Mouse (Mus musculus) common myeloid progenitor, adult 5-6 weeks (primary cell): ENCODE data around the gene Enpep. TPM values are rescaled to one million over a fixed set of nuclear protein-coding genes. Genes with fewer than 3 reads are reported as not detected.
A peak's percentile ranks its signal among the peaks of the same experiment; 100 is the strongest.

Source experiments
- ATAC-seq: replicated peaks from 2 replicates; pipeline ENCODE4 v1.8.0; 2016; ENCODE audit warnings: low read depth, mild to moderate bottlenecking, moderate TSS enrichment, inconsistent platforms; ENCODE audit not compliant: poor library complexity, severe bottlenecking
- total RNA-seq: library from RNA; stranded (forward); fragments of 200-1000, 187-1606 nt; gene quantifications from 2 replicates; pipeline ENCODE4 v1.2.3, GENCODE M21; 2017

The Enpep gene
- total RNA-seq, 1 experiment from 2014 or later: not detected

DNA sequence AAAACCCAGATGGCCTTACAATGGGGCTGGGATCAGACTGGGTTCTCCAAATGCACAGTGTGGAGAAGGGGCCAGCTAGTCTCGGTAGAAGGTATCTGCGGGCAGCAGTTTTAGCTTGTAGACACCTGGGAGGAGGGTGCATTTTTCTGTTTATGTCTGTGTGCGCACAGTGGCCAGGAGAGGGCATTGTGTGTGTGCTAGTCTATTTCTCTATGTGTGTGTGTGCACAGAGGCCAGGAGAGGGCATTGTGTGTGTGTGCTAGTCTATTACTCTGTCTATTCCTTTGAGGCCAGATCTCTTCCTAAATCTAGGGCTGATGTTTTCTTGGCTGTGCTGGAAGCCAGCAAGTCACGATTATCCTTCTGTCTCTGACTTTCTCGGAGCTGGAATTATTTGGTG, 74.0 kb downstream of the Enpep start:
- ATAC-seq: peak; percentile 58; the same call in 1 of the 2 replicates

DNA sequence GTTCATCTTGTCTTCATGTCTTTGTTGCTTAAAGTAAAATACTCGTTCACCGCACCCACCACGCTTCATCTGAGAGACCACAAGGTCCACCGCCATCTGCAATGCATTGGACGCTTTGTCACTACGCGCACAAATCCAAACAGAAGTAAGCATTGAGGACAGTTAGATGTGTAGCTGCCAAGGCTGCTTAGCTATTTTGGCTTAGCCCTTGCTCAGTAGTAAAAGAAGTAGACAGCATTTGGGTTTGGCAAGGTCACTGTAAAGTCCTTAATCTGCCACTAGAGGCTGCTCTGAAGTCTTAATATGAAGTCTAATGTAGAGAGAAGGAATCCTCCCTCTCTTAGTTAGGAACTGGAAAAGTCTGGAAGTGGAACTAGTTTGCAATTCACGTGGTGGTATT, 75.8 kb downstream of the Enpep start:
- peak; percentile 71 for ATAC-seq

DNA sequence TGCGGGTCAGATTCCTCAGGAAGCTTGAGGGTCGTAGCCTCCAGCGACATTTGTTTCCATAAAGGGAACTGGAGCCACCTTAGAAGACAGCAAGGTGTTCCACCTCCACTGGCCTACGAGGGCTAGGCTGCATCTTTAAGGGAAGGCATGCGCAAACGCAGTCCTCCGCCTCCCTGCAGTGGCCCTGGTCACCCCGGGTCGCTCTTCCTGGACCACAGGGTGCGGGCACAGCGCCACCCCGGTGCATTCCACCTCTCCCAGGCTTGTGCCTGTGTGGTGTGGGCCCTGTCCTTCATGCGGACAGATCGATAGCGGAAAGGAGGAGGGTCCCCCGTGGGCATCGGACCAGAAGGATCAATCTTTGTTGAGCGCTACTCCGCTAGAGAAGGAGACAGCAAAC, 76.2 kb downstream of the Enpep start:
- 0 out of 2 replicates have a peak, but pooled peaks have one; percentile 22 for ATAC-seq

DNA sequence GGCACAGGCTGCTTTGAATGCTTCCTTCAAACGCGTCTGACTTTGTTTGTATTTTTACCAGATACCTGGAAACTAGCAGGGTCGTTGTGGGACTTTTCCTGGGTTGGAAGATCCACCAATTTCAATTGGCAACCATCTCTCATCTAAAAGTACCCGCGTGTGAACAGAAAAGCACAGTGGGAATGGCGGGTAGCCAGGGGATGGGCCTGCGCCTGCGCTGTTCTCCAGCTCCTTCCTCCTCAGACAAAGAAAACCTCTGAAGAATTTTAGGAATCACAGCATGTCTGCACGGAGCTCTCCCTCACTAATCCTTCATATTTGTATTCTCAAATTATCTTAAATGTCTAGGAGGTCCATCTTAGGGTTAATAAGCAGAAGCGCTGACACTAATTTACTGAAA, 78.3 kb downstream of the Enpep start:
- ATAC-seq: no peak

DNA sequence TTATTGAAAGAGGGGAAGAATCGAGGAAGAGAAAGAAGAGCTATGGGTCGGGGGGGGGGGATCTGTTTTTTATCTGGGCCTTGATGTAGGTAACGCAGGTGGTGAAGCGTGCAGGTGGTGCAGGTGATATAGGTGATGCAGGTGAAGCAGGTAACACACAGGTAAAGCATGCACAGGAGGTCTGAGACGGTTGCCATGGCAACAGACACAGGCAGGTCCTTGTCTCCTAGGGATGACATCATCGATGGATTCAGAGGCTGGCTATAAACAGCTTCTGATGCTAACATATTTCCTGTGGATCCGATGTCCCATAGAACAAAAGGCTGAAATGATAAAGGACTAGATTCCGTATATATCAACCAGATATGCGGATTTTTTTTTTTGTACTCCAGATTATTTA, 81.5 kb downstream of the Enpep start:
- ATAC-seq: no peak

DNA sequence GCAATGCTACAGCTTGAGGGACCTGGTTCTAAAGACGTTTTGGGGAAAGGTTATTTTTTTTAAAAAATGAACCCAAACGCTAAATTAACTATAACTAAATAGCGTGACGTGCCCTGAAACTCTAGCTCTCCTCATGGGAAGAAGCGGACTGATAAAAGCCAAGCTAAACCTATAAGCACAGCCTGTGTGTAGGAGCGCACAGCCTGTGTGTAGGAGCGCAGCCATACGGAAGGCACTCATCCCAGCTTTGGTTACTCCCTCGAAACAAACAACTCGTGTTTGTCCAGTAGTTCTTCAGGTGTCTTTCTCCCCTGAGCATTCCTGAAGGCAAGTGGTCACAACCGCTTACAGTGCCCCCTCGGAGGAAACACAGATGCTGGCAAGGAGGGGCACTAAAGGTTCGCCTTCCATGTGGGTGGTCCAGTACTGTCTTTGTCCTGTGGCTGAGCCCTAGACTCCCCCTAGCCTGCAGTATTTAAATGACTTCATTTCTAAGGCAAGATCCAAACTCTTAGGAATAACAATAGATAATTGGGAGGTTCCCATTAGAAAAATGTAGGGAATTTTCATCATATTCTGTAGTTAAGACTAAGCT, 93.8 kb downstream of the Enpep start:
- ATAC-seq: no peak

DNA sequence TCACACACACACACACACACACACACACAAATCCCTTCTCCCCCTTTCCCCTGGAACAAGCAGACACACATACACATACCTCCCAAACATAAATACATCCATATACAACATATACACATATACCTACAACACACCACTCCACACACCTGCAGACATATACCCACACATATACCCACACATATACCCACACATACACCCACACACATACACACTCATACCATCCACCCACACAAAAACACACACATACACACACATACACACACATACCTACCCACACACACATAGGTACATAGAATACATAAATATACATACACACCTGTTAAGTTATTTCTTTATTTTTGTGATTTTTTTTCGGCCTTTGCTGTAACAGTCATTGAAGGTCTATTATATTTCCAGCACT, 94.5 kb downstream of the Enpep start:
- ATAC-seq: no peak

DNA sequence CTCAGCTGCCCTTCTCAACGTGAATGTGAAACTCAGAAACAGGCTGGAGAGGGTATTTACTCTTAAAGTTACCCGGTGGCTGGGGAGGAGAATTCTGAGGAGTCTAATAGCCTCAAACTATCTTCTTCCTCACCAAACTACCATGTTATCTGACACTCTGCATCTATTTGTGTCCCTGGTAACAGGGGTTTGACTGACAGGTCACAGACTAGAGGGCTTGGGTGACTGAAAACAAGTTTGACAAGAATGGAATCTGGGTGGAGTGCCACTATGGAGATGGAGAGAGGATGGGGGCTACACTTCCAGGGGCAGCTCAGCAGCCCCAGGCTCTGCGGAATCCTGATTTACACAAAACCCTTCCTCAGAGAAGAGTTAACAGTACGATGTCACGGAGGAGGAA, 105.2 kb downstream of the Enpep start:
- no peak for ATAC-seq

DNA sequence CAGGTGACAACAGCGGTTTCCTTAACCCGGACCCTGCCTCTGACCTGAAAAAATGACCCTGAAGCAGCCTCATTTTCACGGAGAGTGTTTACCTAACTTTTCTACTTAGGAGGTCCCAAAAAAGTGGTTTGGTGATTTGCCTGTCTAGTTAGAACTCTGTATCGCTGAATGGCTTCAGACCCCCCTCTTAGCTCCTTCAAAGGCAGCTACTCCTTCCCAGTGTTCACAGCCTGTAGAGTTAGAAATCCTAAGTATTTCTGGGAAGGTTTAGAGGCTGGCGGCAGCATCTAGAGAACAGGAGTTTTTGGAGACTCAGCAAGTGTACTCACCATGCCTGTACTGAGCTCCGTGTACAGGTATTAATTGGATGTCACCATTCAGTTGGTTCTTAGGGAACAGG, 105.8 kb downstream of the Enpep start:
- no peak for ATAC-seq

DNA sequence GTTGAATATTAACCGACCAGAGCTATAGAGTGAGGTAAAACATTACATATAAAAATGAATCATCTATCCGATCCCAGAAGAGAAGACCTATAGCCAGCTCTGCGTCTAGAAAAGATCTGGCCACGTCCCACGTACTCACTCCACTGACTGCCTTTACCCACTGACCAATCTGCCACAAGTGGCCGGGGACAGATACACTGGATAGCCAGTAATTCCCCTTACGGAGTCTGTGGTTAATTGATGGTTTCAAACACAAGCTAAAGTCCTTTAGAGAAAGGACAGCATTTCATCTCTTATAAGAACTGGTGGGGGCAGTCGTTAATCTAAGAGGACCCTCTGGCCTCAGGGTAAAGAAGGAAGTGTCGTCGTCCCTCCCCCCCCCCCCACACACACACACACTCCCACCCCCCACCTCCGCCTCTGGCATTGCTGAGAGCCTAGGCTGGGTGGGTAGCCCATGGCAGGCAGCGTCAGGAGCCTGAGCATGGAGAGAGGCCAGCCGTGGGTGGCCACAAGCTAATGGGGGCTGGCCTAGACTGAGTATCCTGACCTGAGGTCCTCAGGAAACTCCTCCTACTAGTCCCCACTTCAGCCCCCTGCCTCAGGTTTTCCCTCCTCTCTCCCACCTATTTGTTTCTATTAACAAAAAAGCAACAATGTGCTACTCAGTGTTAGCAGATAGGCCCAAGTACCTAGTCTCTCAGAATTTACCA, 106.8 kb downstream of the Enpep start:
- ATAC-seq: no peak

DNA sequence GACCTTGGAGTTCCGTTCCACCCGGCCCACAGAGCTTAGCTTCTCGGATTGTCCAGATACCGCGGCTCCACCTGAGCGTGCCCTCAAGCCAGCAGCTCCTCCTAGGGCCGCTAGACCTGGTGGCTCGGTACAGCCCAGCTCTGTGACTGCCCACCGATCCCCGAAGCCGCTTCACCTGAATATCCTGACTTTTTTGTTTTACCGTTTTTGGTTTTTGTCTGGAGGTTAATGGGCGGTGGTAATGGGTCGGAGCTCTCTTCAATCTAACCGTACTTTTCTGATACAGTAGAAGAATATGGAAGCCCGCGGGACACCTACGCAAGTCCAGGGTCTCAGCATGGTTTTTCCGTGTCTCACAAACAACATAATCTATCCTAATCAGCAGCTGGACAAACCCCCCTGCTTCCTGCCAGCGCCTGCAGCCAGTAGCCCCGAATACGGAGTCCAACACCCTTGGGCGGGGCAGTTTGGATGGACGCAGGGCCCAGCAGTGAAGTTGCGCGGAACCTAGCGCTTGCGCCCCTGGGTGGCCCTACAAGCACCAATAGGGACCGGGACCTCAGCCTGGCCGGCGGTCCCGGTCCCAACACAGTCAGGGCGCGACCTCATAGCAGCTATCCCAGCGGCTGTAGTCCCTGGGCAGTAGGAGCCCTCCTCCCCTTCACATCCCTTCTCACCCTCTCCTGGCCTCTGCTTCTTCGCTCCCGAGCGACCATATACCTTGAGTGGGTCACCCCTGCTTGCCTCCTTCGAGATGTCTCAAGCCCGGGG, 107.5 kb downstream of the Enpep start:
- ATAC-seq: peak; percentile 23

DNA sequence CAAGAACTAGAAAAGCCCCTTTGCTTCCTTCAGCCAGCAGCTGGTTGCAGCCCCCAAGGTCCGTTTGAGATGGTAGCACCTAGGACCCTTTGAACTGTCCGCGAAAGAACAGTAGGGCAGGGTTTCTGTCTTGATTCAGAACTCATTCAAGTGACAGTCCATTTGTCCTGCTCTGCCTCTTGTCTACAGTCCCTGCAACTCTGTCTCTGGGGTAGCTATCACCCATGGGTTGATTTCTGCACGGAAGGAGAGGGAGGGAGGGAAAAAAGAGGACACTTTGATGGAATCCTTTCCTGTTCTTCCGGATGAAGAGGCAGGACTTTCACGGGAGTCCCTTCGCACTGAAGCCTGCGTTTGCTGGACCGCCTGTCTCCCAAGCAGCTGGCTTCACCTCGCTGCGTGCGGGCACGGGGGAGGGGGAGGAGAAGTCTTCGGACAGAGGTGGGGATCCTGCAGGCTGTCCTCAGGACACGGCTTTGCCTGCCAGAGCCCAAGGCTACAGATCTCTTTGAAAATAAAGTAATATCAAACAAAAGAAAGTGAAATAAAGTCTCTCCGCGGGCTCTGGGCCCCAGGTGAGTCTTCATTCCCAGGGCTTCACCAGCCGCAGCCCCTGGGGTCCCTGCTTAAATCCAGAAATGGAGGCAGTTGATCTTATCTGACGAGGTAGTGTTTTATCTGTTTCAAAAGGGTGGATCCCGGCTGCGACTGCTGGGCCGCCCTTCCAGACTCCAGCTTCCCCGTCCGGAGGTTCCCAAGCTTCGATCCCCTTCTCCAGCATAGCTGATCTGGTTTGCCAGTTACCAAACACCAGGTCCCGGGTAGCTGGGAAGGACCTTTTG, 108.3 kb downstream of the Enpep start:
- no peak for ATAC-seq

DNA sequence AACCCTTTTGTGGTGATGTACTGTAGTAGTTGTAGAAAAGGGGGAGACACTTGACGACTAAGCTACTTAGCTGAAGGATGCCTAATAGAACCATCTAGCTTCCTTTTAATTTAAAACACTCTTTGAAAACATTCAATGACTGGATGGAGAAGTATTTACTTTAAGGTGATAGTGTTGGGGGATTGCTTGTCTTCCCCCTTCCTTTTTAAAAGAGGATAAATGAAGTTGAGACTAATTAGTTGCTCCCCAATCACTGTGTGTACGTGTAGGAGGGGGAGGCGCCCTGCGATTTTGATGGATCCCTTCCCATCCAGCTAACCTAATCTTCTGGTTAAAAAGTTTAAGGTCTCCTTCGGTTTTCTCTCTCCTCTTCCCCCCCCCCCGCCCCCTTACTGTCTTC, 109.1 kb downstream of the Enpep start:
- no peak for ATAC-seq

DNA sequence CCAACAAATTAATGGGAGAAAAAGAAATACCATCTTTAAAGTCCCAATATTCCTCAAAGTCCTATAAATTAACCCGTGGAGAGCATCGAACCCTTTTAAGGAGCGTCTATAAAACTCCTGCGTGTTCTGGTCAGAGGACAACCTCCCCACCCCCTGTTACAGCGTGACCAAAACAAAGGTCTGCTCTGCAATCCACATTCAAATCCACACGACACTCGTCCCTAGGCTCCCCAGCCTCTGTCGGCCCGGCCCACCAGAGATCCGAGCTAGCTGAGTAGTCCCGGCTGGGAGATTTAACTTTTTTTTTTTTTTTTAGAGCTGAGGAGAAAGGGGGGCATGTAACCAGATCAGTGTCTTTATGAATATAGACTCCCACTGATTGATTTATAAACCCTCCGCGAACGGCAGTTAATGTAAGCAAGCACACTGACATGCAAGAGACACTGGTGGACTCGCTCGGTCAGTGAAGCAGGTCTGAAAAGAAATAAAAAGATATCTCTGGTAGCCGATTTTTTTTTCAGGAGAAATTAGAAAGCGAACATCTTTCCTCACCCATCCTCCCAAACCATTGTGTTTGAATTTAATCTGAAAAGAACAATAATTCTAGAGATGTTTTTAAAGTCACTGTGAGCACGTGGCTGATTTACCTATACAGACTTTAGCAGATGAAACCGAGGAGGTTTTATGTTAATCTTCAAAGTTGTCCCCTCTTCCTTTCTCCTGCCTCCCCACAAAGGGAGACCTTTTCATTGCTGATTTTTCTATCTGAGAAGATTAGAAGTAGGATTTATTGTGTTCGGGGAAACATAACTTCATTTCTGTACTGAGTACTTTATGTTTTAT, 109.9 kb downstream of the Enpep start:
- ATAC-seq: no peak

DNA sequence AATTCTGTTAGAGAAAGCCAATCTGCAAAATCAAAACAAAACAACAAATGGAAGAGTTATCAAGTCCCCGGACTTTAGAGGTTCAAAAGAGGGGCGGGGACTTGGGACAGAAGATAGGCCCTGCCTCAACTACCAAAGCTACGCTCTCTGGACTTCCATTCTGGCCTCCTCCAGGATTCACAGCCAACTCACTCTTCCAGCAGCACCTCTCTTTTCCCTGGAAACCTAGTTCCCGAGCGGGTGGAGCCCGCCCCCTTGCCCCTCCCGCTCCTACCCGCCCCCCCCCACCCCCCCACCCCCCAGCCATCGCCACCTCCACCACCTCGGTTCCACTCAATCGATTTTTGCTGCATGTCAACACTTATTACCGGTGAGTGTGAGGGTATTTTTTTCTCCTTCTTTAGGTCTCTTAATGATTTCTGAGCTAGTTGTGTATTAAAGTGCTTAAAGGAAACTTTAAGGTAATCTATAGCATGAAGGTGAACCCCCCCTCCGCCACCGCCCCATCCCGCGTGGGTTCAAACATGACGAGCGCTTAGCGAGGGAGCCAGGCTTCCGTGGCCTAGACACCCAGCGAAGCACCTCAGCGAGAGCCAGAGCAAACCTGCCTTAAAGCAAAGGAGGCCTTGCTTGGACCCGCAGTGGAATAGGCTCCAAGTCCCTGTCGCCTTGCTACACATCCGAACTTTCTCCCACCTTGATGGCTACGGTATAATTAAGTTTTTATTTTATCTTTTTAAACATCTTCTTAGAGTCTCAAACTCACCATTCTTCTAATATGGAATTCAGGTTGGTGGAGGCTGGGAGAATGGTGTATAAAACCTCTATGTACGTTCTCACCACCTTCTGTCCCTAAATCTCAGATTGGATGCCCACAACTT, 110.9 kb downstream of the Enpep start:
- no peak for ATAC-seq

DNA sequence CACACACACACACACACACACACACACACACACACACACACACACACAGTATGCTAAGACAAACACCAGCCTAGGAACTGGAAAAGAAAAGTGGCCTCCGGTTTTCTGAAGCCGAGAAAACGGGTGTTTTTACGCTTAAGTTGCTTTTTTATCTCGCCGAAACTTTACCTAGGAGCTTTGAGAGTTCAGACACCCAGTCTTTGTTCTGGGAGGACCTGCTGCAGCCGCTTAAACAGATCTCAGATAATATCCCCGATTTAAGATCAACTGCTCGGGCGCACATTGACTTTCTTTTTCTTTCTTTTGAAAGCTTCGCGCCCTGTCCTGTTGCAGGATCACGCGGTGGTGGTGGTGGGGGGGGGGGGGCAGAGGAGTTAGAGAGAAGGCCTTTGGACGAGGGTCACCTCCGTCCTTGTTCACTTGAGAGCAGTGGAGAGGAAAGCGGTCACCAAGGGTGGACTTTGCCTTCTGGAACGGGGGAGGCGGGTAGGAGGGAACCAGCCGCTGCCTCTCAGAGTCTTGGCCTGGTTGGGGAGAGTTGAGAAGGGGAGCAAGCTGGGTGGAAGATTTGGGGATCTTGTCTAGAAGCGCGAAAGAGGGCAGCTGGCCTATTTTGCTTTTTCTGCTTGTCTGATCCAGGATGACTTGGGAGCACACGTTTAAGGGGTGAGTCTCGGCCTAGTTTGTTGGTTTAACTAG, 111.7 kb downstream of the Enpep start:
- ATAC-seq: no peak

DNA sequence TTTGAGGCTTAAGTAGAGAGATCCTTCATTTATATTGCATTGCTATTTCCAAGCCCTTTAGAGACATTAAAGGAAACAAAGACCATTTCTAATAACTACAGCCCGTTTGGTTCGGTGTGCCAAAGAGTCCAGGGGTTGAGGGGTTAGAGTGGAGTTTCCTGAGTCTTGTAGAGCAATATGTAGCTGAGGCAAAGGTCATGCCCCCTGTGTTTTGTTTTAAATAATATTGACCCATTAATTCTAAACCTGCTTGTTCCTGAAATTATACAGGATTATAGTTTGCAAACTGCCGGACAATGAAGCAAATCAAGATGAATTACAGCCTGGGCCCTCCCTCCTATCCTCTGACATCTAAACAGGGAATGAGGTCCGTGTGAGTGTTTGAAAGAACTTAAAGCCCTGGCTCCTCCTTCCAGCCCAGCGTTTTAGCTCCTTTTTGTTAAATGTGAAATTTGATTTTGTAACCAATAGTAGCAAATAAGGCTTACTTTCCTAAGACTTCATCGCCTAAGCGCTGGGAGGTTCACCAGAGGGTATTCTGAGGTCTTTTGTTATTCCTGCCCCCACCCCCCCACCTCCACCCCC, 112.3 kb downstream of the Enpep start:
- ATAC-seq: no peak
